Mouse (Mus musculus) inflammation-experienced regulatory T-cells, adult 6 months (primary cell): ENCODE data around the gene Hspa12b. TPM values are rescaled to one million over a fixed set of nuclear protein-coding genes. Genes with fewer than 3 reads are reported as not detected.
A peak's percentile ranks its signal among the peaks of the same experiment; 100 is the strongest.

Source experiments
- ATAC-seq: one replicate; pipeline ENCODE4 v1.8.0; 2017
- polyA plus RNA-seq, 3 experiments: library from polyadenylated mRNA; unstranded; fragments of 100-300 nt; shearing (Covaris generic); gene quantifications; one replicate each; pipeline ENCODE4 v1.2.1; 2017

The Hspa12b gene
- polyA plus RNA-seq, 3 experiments from 2014 or later: 0.10 to 0.40 TPM; not detected in 1

- no peak for ATAC-seq
These were observed 22.1 kb downstream of the Hspa12b start for GRCm38 (mm10) chr2:131149254-131149578.

- ATAC-seq: no peak
These were observed 25.2 kb downstream of the Hspa12b start for GRCm38 (mm10) chr2:131152166-131152730.

DNA sequence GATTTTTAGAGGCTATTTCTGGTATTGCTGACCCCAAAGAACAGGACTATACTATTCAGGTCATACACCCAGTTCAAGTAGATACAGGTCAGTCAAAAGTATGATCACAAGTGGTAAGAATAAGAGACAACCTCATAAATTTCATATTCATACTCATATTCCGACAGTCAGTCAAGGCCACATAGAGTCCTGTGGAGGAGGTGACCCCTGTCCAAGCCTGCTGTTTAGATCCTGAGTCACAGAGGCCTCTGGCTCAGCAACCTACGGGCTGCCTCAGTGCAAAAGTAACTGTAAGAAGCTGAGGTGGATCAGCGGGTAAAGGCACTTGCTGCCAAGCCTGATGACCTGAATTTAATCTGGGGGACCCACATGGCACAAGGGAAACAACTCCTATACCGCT lies 27.0 kb downstream of the Hspa12b start:
- no peak for ATAC-seq

- no peak for ATAC-seq
These were observed 29.9 kb downstream of the Hspa12b start for GRCm38 (mm10) chr2:131156987-131157386.

- ATAC-seq: peak; percentile 25
These were observed 32.4 kb downstream of the Hspa12b start for GRCm38 (mm10) chr2:131159491-131159910.

- ATAC-seq: peak; percentile 98
These were observed 33.0 kb downstream of the Hspa12b start, which contains the start of gene 1700037H04Rik for GRCm38 (mm10) chr2:131159938-131160581. Gene 1700037H04Rik, minus strand, starts transcription at chr2:131160081.

GRCm38 (mm10) chr2:131160671-131161111 lies 33.6 kb downstream of the Hspa12b start:
- peak; percentile 6 for ATAC-seq

DNA sequence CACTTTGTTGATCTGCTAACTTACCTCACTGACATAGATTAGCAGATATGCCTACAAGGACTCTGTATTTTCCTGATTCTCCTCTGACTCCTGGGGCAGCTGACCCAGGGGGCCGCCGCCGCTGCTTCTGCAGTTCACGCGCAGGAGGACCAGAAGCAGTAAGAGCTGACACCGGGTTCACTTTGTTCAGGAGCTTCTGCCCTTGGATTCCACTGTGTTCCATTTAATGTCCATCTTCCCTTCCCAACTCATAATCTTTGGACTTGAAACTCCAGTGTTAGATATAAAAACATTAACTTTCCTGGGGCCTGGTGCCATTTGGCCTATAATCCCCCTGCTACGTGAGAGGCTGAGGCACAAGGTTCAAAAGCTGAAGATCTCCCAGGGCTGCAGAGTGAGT lies 36.8 kb downstream of the Hspa12b start:
- ATAC-seq: no peak

DNA sequence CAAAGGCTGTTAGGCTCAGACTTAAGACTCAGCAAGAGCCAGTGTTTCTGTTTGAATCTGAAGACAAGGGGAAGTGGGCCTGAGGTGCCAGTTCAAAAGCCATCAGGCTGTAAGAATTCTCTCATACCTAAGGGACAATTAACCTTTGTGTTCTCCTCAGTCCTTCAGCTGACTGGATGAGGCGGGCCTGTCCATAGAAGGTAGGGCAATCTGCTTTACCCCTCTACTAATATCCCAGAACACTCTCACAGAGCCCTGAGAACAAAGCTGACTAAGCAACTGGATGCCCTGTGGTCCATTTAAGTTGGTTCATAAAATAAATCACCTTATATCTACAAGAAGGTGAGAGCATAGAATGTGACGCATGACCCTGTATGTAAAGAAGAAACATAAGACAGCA lies 39.1 kb downstream of the Hspa12b start:
- ATAC-seq: no peak

- no peak for ATAC-seq
These were observed 40.9 kb downstream of the Hspa12b start for GRCm38 (mm10) chr2:131167984-131168383.

DNA sequence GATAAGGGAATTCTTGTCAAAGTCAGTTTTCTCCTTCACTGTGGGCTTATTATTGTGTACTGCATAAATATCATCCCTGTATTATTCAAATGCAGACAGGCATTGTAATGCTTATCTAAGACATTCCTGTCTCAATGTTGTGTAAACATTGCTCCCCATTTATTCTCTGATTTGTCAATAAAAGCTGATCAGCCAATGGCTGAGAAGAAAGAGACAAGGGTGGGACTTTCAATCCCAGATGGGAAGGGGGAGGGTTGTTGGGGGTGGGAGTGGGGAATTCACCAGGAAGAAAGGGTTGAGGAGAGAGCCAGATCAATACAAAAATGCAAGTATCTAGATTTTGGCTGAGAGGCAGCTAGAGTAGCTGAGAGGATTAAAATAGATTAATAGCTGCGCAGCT lies 41.8 kb downstream of the Hspa12b start:
- no peak for ATAC-seq

DNA sequence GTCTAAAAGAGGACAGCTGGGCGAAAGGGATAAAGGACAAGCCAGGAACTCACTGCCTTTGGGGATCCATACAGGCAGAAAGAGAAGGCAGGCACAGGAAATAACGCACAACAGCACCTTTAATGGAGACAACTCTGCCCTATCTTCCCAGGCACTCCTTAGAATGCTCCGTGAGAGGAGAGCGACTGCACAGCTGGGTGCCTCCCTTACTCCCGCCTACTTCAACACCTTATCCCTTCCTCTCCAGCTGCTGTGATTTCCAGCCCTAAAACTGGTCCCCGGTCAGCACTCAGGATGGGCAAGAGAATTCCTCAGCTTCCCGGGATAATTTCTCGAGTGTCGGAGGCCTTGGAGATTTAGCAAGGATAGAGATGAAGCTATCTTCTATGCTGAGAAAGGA lies 43.9 kb downstream of the Hspa12b start:
- no peak for ATAC-seq

- ATAC-seq: no peak
These were observed 44.5 kb downstream of the Hspa12b start for GRCm38 (mm10) chr2:131171401-131172104.

- no peak for ATAC-seq
These were observed 45.2 kb downstream of the Hspa12b start for GRCm38 (mm10) chr2:131172322-131172721.

- ATAC-seq: peak; percentile 91
These were observed 47.6 kb downstream of the Hspa12b start for GRCm38 (mm10) chr2:131174700-131175099.

GRCm38 (mm10) chr2:131175286-131175944 lies 48.3 kb downstream of the Hspa12b start:
- no peak for ATAC-seq

DNA sequence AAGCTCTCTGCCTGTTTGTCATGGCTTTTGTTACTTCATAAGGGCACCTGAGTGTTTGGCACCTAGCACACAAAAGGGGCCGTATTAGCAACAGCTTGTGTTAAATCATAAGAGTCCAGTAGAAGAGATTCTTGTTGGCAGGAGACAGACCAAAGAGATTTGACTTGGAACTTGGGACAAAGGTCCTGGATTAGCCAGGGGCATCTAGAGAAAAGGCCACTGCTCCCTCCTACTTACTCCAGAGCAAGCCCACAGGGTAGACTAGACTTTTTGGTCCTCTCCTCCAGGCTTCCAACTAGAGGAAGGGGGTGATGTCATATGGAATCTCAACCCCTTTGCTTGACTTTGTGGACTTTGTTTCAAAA lies 48.8 kb downstream of the Hspa12b start:
- no peak for ATAC-seq

GRCm38 (mm10) chr2:131176491-131176890 lies 49.4 kb downstream of the Hspa12b start:
- ATAC-seq: no peak

DNA sequence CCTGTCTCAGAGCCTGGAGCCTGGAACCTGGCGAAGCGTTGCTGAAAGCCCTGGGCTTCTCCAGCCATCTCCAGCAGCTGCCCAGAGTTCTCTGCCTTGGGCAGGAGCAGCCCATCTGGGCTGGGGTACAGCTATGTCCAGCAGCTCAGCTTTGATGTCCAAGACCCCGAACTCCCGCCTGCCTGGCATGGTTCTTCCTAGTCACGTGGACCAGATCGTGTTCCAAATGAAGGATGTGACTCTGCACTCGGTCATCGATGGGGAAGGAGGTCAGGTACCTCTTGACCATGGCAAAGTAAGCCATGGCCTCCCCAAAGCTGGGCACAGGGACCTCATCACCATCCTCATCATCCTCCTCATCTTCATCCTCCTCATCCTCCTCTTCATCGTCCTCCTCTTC lies 50.9 kb downstream of the Hspa12b start:
- ATAC-seq: no peak

GRCm38 (mm10) chr2:131178828-131179245 lies 51.8 kb downstream of the Hspa12b start:
- ATAC-seq: no peak

GRCm38 (mm10) chr2:131179246-131179886 lies 52.3 kb downstream of the Hspa12b start:
- ATAC-seq: peak; percentile 32

DNA sequence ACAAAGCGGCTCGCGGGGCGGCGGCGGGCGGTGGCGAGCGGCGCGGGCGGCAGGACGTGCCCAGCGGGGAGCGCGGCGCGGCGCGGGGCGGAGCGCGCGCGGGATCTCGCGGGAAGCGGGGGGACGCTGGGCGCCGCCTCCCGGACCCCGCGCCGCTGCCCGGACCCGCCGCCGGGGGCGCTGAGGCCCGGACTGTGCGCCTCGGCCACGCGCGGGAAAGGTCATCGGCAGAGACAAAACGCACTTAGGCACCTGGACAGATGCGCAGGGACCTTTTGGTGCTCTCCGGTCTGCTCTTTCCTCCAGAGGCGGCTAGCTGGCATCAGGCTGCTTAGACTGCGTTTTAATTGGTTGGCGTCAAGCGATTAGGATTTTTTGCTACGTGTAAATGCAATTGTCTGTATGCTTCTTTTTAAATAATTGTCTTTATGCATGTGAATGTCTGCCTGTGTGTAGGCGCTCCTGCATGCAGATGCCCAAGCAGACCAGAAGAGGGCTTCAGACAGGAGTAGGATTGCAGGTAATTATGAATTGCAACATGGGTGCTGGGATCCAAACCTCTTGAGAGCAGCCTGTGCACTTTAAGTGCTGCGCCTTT lies 53.0 kb downstream of the Hspa12b start, which contains the start of gene Cenpb:
TSS of gene Cenpb (minus strand) at position 78 of the 598 bp plus-strand sequence.
- peak; percentile 76 for ATAC-seq
